Mouse (Mus musculus): Measurements from ENCODE around the gene Prpf38a. TPM values are rescaled to one million over a fixed set of nuclear protein-coding genes. Genes with fewer than 3 reads are reported as not detected.
A peak's percentile ranks its signal among the peaks of the same experiment; 100 is the strongest.

Prpf38a gene
- polyA plus RNA-seq, 1 experiment from 2014 or later: 92.0 TPM

GRCm38 (mm10) chr4:108579743-108580411 is 741 bp upstream of the Prpf38a start:
- no peaks in the 10 kb centered on the region for H3K9me3 ChIP-seq (ENCODE audit: low read depth, low read length)

DNA sequence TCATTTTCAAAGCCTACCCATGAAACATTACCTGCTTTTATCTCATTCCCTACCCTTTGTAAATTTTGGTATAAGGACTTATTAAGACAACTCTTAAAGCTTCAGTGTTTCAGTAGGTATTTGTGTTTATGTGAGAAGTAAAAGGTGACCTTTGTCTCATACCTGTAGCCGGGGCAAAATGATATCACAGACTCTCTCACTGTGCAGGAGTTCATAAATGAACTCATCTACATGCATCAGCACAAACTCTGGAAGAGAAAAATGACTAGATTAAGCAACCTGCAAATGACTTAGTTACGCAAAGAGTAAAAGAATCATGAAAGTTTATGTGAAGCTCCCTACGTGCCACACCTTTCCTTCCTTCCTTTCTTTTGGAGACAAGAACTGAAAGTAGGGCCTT is 6.5 kb downstream of the Prpf38a start:
- ATAC-seq (ENCODE audit: insufficient read depth) (no peak), DNase-seq (no peak)
- no peak overlapping the region for H3K27ac ChIP-seq (ENCODE audit: low read depth)
- TF ChIP-seq CTCF (IDR thresholded peaks at IDR 0.05; ENCODE audit: low read depth): no peak
- no peaks in the 10 kb centered on the region for H3K9me3 ChIP-seq (ENCODE audit: low read depth, low read length)
- H3K9ac ChIP-seq: no peak overlapping the region
- peaks cover 81% of the 10 kb centered on the region for H3K36me3 ChIP-seq (ENCODE audit: insufficient read depth)
- H3K27me3 ChIP-seq (ENCODE audit: insufficient read depth, low read length): no peaks in the 10 kb centered on the region
- no peak overlapping the region for H3K4me2 ChIP-seq
- H3K4me1 ChIP-seq (ENCODE audit: insufficient read depth): peaks cover 3% of the 10 kb centered on the region; the same call in 1 of the 2 replicates
- no peak overlapping the region for H3K4me3 ChIP-seq (ENCODE audit: low read depth, low read length)
- WGBS: 93% methylated on average over 3 of the region's 3 CpGs

More at GRCm38 (mm10) chr4:108579743-108580411, 741 bp upstream of the Prpf38a start:
- H3K36me3 ChIP-seq (ENCODE audit: insufficient read depth): peaks cover 18% of the 10 kb centered on the region
- H3K4me1 ChIP-seq (ENCODE audit: insufficient read depth): peaks cover 5% of the 10 kb centered on the region; the same call in 1 of the 2 replicates
- H3K9ac ChIP-seq: peak overlapping the region; percentile 74
- peak overlapping the region; percentile 81 for H3K4me2 ChIP-seq
- H3K27ac ChIP-seq (ENCODE audit: low read depth): peak overlapping the region; percentile 86
- H3K27me3 ChIP-seq (ENCODE audit: insufficient read depth, low read length): no peaks in the 10 kb centered on the region
- WGBS: under 1% methylated on average over 16 of the region's 16 CpGs
- no peak for TF ChIP-seq CTCF (IDR thresholded peaks at IDR 0.05; ENCODE audit: low read depth)
- ATAC-seq (ENCODE audit: insufficient read depth): no peak
- DNase-seq: peak; percentile 4
- peak overlapping the region; percentile 82 for H3K4me3 ChIP-seq (ENCODE audit: low read depth, low read length)

DNA sequence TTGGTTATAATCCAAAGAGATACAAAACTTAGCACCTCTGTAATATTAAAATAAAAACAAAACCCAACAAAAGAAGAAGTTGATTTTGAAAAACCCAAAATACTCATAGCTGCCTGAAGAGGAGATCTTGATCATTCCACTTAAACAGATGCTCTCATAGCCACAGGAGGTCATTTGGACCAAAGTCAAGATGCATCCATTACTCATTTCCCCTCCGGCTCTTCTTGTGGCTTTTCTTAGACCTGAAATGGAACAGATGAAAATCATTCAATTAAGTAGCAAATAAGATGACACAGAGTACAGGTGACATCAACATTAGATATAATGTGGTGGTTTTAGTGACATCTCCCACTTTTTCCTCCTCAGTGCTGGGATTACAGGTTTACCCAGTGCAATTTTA is 14.1 kb downstream of the Prpf38a start:
- no peak overlapping the region for H3K9ac ChIP-seq
- no peak overlapping the region for H3K4me3 ChIP-seq (ENCODE audit: low read depth, low read length)
- H3K27ac ChIP-seq (ENCODE audit: low read depth): no peak overlapping the region

GRCm38 (mm10) chr4:108539701-108540100 is 39.4 kb downstream of the Prpf38a start:
- 93% methylated on average over 2 of the region's 2 CpGs for WGBS
- peaks cover 35% of the 10 kb centered on the region for H3K36me3 ChIP-seq (ENCODE audit: insufficient read depth)
- no peaks in the 10 kb centered on the region for H3K4me1 ChIP-seq (ENCODE audit: insufficient read depth)
- no peak overlapping the region for H3K4me3 ChIP-seq (ENCODE audit: low read depth, low read length)
- no peaks in the 10 kb centered on the region for H3K9me3 ChIP-seq (ENCODE audit: low read depth, low read length)
- DNase-seq (no peak), ATAC-seq (ENCODE audit: insufficient read depth) (no peak)
- H3K27ac ChIP-seq (ENCODE audit: low read depth): no peak overlapping the region
- TF ChIP-seq CTCF (IDR thresholded peaks at IDR 0.05; ENCODE audit: low read depth): no peak
- no peak overlapping the region for H3K4me2 ChIP-seq
- no peak overlapping the region for H3K9ac ChIP-seq
- no peaks in the 10 kb centered on the region for H3K27me3 ChIP-seq (ENCODE audit: insufficient read depth, low read length)

More for the DNA sequence above, 14.1 kb downstream of the Prpf38a start:
- ATAC-seq (ENCODE audit: insufficient read depth): no peak
- H3K36me3 ChIP-seq (ENCODE audit: insufficient read depth): peaks cover 86% of the 10 kb centered on the region
- 74% methylated on average over 1 of the region's 1 CpGs for WGBS
- no peaks in the 10 kb centered on the region for H3K27me3 ChIP-seq (ENCODE audit: insufficient read depth, low read length)
- H3K4me1 ChIP-seq (ENCODE audit: insufficient read depth): no peaks in the 10 kb centered on the region
- H3K4me2 ChIP-seq: no peak overlapping the region
- H3K9me3 ChIP-seq (ENCODE audit: low read depth, low read length): no peaks in the 10 kb centered on the region
- no peak for TF ChIP-seq CTCF (IDR thresholded peaks at IDR 0.05; ENCODE audit: low read depth)
- no peak for DNase-seq

Other genes with a start within 250 kb of the Prpf38a start
- 0.34 TPM in 1 of 2 replicates, not detected in the other for gene Shisal2a, start 196.0 kb downstream of the Prpf38a start, polyA plus RNA-seq (2014; fragmentation: Nextera tagmentation; extraction: Ambion mirVana)
- 70.3 and 82.4 TPM in 2 replicates for gene Gpx7, start 172.4 kb downstream of the Prpf38a start, polyA plus RNA-seq (2014; fragmentation: Nextera tagmentation; extraction: Ambion mirVana)
- 59.6 and 62.6 TPM in 2 replicates for gene Tut4, start 119.9 kb downstream of the Prpf38a start, polyA plus RNA-seq (2014; fragmentation: Nextera tagmentation; extraction: Ambion mirVana)
- 14.3 and 15.7 TPM in 2 replicates for gene Orc1, start 87 bp upstream of the Prpf38a start, polyA plus RNA-seq (2014; fragmentation: Nextera tagmentation; extraction: Ambion mirVana)
- gene Cc2d1b, start 40.6 kb upstream of the Prpf38a start, polyA plus RNA-seq (2014; fragmentation: Nextera tagmentation; extraction: Ambion mirVana): 31.1 and 31.4 TPM in 2 replicates
- gene 3110021N24Rik, start 140.3 kb upstream of the Prpf38a start, polyA plus RNA-seq (2014; fragmentation: Nextera tagmentation; extraction: Ambion mirVana): 2.2 and 3.1 TPM in 2 replicates
- 5.2 and 5.5 TPM in 2 replicates for gene Zfyve9, start 201.5 kb upstream of the Prpf38a start, polyA plus RNA-seq (2014; fragmentation: Nextera tagmentation; extraction: Ambion mirVana)

Measured in lung, embryonic 14.5 days (tissue).